Mouse (Mus musculus): ENCODE data around the gene 0610037L13Rik.

DNA sequence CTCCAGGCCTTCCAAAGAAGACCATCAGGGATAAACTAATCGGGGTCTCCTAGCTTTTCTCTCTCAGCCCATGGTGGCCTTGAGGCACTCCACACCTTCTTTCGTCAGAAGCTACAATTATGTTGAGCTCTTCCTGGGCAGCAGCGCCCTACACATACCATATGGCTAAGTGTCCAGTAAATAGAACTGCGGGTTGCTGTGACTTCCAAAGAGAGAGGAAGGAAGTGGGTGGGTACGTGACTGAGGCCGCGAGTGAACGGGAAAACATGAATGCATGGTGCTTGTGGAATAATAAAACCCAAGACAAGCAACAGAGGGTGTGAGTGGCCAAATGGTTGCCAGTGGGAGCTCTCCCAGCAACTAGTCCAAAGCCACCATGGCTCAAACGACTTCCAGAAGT, 40.0 kb upstream of the 0610037L13Rik start:
- TF ChIP-seq CTCF (conservative IDR thresholded peaks at IDR 0.05 in 1 of 2, IDR thresholded peaks at IDR 0.05 in 1 of 2; ENCODE audit: low read depth in 2 of 2, low read length in 2 of 2), result no peak
- no peak for TF ChIP-seq USF1 (IDR thresholded peaks at IDR 0.05; ENCODE audit: low read depth, low read length)
- no peak for TF ChIP-seq CHD2 (IDR thresholded peaks at IDR 0.05; ENCODE audit: low read length)
- no peak for TF ChIP-seq MAX (IDR thresholded peaks at IDR 0.05; ENCODE audit: low read length)

Measured in CH12.LX (cell line).